Mouse (Mus musculus) midbrain, embryonic 11.5 days (tissue): ENCODE results near the gene Wwc2. TPM values are rescaled to one million over a fixed set of nuclear protein-coding genes. Genes with fewer than 3 reads are reported as not detected.

Source experiments
- ATAC-seq: fragments of 200-750 bp; cut with Nextera tagmentation; 2 replicates; pipeline ENCODE4 v1.8.0; 2017; ENCODE audit warnings: moderate TSS enrichment, moderate library complexity; ENCODE audit not compliant: low FRiP score
- DNase-seq: peaks from one replicate; pipeline ENCODE4 v3.0.0; 2015; ENCODE audit warnings: low spot score; ENCODE audit errors: missing footprints
- H3K27ac ChIP-seq: fragments of 300-500 bp; sonication (generic); 2 replicates; pipeline ENCODE4 v1.5.1; 2014; ENCODE audit warnings: low read depth, low read length
- H3K27me3 ChIP-seq: fragments of 300-500 bp; sonication (generic); 2 replicates; pipeline ENCODE4 v1.6.1; 2014; ENCODE audit warnings: mild to moderate bottlenecking, low read length, moderate library complexity, mixed read lengths; ENCODE audit not compliant: control insufficient read depth, insufficient read depth
- H3K36me3 ChIP-seq: fragments of 300-500 bp; sonication (generic); 2 replicates; pipeline ENCODE4 v1.6.1; 2014; ENCODE audit warnings: mild to moderate bottlenecking, low read length, moderate library complexity, mixed read lengths; ENCODE audit not compliant: control insufficient read depth, insufficient read depth
- H3K4me1 ChIP-seq: fragments of 300-500 bp; sonication (generic); 2 replicates; pipeline ENCODE4 v1.6.1; 2014; ENCODE audit warnings: low read length; ENCODE audit not compliant: control insufficient read depth, insufficient read depth
- H3K4me2 ChIP-seq: fragments of 300-500 bp; sonication (generic); 2 replicates; pipeline ENCODE4 v1.6.1; 2014; ENCODE audit warnings: mild to moderate bottlenecking, moderate library complexity
- H3K4me3 ChIP-seq: fragments of 300-500 bp; sonication (generic); 2 replicates; pipeline ENCODE4 v1.5.1; 2014; ENCODE audit warnings: low read depth, low read length
- H3K9ac ChIP-seq: fragments of 300-500 bp; sonication (generic); 2 replicates; pipeline ENCODE4 v1.6.1; 2014; ENCODE audit warnings: low read length
- H3K9me3 ChIP-seq: fragments of 300-500 bp; sonication (generic); 2 replicates; pipeline ENCODE4 v1.6.1; 2016; ENCODE audit warnings: low read length; ENCODE audit not compliant: control insufficient read depth
- WGBS: fragments of 180-500 bp; shearing (Covaris S2); extraction: QIAGEN DNeasy Blood & Tissue Kit; methylation state at CpG from one replicate; pipeline ENCODE4 v1.1.7; 2014; 5-methylcytosine and 5-hydroxymethylcytosine counted together
- polyA plus RNA-seq: library from polyadenylated mRNA; unstranded; fragments of >200 nt; fragmentation: Nextera tagmentation; extraction: Ambion mirVana; gene quantifications from 2 replicates; pipeline ENCODE4 v1.2.1, GENCODE M21; 2014

Wwc2 gene
- polyA plus RNA-seq, 1 experiment from 2014 or later: 6.2 TPM

DNA sequence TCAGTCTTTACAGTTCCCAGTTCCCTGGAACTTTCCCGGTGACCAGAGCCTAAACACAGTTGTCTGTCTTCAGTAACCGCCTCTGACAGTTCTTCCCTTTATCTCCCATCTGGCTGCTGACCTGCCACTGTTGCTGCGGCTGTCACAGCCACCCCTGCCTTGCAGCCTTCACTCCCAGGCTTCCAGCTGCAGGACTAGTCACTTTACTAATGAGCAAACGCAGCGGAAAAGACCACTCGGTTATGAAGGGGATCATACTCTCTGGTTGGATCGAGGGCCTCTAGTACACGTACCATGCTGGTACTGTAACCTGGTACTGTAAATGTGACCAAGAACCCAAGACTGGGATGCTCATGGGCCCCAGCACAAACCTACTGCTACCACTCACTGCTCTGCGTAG lies 83.7 kb downstream of the Wwc2 start:
- H3K9ac ChIP-seq: no peak overlapping the region
- no peaks in the 10 kb centered on the region for H3K36me3 ChIP-seq
- H3K4me2 ChIP-seq: no peak overlapping the region
- H3K27ac ChIP-seq: no peak overlapping the region
- peaks cover 3% of the 10 kb centered on the region; the same call in 1 of the 2 replicates for H3K9me3 ChIP-seq
- DNase-seq: no peak
- no peaks in the 10 kb centered on the region for H3K27me3 ChIP-seq
- H3K4me3 ChIP-seq: no peak overlapping the region
- WGBS: 87% methylated on average over 9 of the region's 9 CpGs
- no peaks in the 10 kb centered on the region; the same call in 1 of the 2 replicates for H3K4me1 ChIP-seq
- ATAC-seq: no peak

DNA sequence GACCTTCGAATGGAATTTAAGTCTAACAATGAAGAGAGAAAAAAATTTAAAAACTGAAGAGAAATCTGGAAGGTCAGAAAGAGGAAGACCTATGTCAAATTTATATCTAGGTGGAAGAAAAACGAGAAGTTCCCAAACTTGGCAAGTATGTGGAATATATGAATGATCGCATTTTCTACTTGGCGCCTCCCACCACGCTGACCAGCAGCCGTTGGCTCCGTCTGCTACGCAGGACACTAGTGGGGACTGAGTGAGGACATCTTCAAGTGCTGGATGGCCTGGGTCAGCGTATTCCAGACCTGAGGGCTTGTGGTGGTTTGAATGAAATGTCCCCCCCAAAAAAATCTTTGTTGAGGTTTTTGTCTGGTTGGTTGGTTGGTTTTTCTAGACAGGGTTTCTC lies 84.6 kb downstream of the Wwc2 start:
- no peaks in the 10 kb centered on the region; the same call in 1 of the 2 replicates for H3K4me1 ChIP-seq
- H3K4me3 ChIP-seq: no peak overlapping the region

DNA sequence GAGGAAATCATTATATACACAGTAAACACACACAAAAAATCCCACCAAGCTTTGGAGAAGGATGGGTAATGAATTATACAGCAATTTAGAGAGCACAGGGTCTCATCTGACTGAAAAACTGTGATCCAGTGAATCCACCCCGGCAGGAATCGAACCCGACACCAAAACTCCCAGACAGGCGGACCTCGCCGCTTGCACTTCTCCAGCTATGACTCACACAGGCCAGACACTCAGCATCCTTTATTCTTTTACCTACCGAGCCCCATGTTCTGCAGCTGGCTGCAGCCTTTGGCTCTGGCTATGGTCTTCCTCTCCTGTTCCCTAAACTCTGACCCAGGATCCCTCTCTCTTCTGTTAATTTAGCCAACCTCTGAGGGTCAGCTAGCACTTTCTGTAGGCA lies 85.5 kb downstream of the Wwc2 start:
- no peak for ATAC-seq
- Histone ChIP-seq H3K4me1 (no peaks in the 10 kb centered on the region; the same call in 1 of the 2 replicates), H3K4me2 (no peak overlapping the region), H3K27ac (no peak overlapping the region), H3K27me3 (no peaks in the 10 kb centered on the region), H3K4me3 (no peak overlapping the region), H3K9me3 (peaks cover 3% of the 10 kb centered on the region; the same call in 1 of the 2 replicates), H3K9ac (no peak overlapping the region), H3K36me3 (no peaks in the 10 kb centered on the region)
- DNase-seq: peak; percentile 2
- 90% methylated on average over 7 of the region's 7 CpGs for WGBS

More for the DNA sequence above, 84.6 kb downstream of the Wwc2 start:
- ATAC-seq (no peak), DNase-seq (no peak)
- H3K27ac ChIP-seq: no peak overlapping the region
- peaks cover 3% of the 10 kb centered on the region; the same call in 1 of the 2 replicates for H3K9me3 ChIP-seq
- no peak overlapping the region for H3K4me2 ChIP-seq
- 91% methylated on average over 9 of the region's 9 CpGs for WGBS
- no peaks in the 10 kb centered on the region for H3K36me3 ChIP-seq
- H3K9ac ChIP-seq: no peak overlapping the region
- H3K27me3 ChIP-seq: no peaks in the 10 kb centered on the region

DNA sequence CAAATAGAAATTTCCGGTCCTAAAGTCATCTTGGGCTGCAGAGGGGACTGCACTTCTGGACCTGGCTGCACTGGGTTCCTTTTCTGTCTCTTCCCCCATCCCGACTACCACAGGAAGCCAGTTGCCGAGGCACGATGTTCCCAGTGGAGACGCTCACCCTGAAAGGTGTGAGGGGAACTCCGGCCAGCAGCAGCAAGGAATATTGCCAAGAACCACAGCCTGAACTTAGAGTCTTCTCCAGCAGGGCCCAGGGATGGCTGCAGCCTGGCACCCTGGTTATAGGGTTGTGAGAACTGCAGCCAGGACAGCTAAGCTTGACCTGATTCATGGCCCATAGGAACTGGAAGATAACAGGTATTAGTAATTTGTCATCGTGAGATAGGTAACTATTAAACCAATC lies 86.7 kb downstream of the Wwc2 start:
- H3K27ac ChIP-seq: no peak overlapping the region
- ATAC-seq (no peak), DNase-seq (no peak)
- 87% methylated on average over 7 of the region's 7 CpGs for WGBS
- no peaks in the 10 kb centered on the region; the same call in 1 of the 2 replicates for H3K4me1 ChIP-seq
- no peak overlapping the region for H3K4me3 ChIP-seq
- H3K36me3 ChIP-seq: no peaks in the 10 kb centered on the region
- H3K9ac ChIP-seq: no peak overlapping the region
- no peak overlapping the region for H3K4me2 ChIP-seq
- no peaks in the 10 kb centered on the region for H3K27me3 ChIP-seq
- H3K9me3 ChIP-seq: no peaks in the 10 kb centered on the region

DNA sequence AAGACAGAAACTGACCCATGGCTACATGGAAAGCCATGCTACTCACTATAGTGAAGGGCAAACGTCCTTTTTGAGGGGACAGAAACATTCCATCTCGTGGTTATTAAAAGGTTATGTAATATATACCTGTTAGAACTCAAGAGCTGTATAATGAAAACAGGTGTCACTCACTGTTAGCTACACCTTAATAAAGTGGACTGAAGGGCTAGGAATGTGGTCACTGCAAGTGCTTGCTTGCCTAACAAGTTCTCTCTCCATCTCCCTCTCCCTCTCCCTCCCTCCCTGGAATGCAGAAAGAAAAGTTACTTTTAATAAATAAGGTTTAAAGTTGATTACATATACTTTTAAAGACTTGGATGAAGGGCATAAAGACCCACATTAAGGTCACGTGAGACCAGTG lies 88.0 kb downstream of the Wwc2 start:
- Histone ChIP-seq H3K27me3 (no peaks in the 10 kb centered on the region), H3K4me1 (no peaks in the 10 kb centered on the region; the same call in 1 of the 2 replicates), H3K4me2 (no peak overlapping the region), H3K4me3 (no peak overlapping the region), H3K27ac (no peak overlapping the region), H3K9me3 (no peaks in the 10 kb centered on the region), H3K36me3 (no peaks in the 10 kb centered on the region), H3K9ac (no peak overlapping the region)
- ATAC-seq: no peak
- DNase-seq: peak; percentile 39
- WGBS: 88% methylated on average over 3 of the region's 3 CpGs

DNA sequence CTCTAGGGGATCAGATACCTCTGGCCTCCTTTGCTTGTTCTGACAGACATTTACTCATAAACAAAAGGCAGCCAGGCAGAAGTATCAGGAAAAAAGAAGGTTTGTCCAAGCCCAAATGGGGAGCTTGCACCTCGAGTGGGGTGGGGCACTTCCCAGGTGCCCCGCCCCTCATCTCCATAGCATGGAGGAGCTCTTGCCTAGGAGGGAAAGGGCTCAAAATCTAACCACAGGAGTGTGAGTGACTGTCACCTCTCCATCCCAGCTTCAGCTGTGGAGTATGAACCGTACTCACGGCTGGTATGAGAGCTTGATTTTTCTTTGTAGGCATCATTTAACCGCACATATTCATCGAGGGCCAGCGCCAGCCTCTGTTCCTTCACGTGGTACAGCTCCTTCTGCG lies 90.4 kb downstream of the Wwc2 start:
- no peaks in the 10 kb centered on the region for H3K27me3 ChIP-seq
- no peak overlapping the region for H3K4me2 ChIP-seq
- H3K4me1 ChIP-seq: no peaks in the 10 kb centered on the region
- no peak overlapping the region for H3K9ac ChIP-seq
- H3K27ac ChIP-seq: no peak overlapping the region
- no peaks in the 10 kb centered on the region for H3K36me3 ChIP-seq
- DNase-seq (peak; percentile 57), ATAC-seq (no peak)
- no peak overlapping the region for H3K4me3 ChIP-seq
- WGBS: 91% methylated on average over 9 of the region's 9 CpGs
- H3K9me3 ChIP-seq: no peaks in the 10 kb centered on the region

DNA sequence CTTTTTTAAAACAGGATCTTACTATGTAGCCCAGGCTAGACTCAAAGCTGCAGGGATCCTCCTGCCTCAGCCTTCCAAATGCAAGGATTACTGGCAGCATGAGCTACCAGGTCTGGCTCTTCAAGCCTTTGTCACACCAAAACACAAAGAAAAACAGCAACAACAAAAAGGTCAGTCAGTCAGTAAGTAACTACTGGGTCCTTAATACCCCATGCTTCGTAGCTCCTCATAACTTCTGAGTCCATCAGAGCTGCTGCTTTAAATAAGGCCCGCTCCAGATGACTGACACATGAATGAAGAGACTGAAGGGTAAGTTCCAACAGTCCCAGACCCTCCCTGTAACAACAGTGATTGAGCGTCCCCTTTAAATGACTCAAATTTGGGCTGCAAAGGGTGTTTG lies 90.8 kb downstream of the Wwc2 start:
- Histone ChIP-seq H3K9me3 (no peaks in the 10 kb centered on the region), H3K9ac (no peak overlapping the region), H3K4me1 (no peaks in the 10 kb centered on the region), H3K4me3 (no peak overlapping the region), H3K36me3 (no peaks in the 10 kb centered on the region), H3K27ac (no peak overlapping the region), H3K4me2 (no peak overlapping the region), H3K27me3 (no peaks in the 10 kb centered on the region)
- ATAC-seq (no peak), DNase-seq (peak; percentile 66)
- 87% methylated on average over 3 of the region's 3 CpGs for WGBS

DNA sequence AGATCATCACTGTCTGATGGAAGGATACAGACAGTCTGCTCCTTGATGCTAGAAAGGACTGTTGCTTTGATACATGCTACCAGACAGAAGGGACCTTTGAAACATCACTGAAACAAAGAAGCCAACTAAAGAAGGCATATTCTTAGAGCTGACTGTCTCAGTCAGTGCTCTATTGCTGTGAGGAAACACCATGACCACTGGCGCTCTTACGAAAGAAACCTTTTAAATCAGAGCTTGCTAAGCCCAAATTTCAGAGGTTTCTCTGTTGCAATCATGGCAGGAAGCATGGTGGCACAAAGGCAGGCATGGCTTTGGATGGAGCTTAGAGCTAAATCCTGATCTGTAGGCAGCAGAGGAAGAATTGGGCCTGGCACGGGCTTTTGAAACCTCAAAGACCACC lies 98.3 kb downstream of the Wwc2 start:
- 91% methylated on average over 3 of the region's 3 CpGs for WGBS
- Histone ChIP-seq H3K36me3 (no peaks in the 10 kb centered on the region), H3K9me3 (no peaks in the 10 kb centered on the region), H3K4me2 (no peak overlapping the region), H3K4me3 (no peak overlapping the region), H3K9ac (no peak overlapping the region), H3K4me1 (0 out of 2 replicates have a peak, but pooled peaks cover 2% of the 10 kb centered on the region), H3K27me3 (no peaks in the 10 kb centered on the region), H3K27ac (no peak overlapping the region)
- peak; percentile 72 for DNase-seq
- no peak for ATAC-seq

DNA sequence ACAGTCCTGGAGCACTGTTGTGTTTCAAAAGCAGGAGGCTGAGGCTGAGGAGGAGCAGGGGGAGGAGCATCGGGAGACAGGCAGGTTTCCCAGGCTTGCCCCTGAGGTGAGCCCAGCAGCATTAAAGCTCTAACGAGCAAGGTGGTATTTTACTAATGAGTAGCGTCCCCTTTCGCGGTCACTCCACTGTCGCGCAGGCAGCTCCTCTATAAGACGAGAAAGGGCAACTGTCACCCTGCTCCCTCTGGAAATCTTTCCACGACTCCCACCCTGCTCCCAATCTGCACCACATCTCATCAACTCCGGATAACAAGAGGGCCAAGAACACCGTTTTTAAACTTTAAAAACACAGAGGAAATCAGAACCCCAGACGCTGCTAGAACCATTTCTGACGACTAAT lies 99.1 kb downstream of the Wwc2 start:
- no peak for ATAC-seq
- Histone ChIP-seq H3K27me3 (no peaks in the 10 kb centered on the region), H3K9me3 (no peaks in the 10 kb centered on the region), H3K4me2 (no peak overlapping the region), H3K4me3 (no peak overlapping the region), H3K9ac (no peak overlapping the region), H3K36me3 (no peaks in the 10 kb centered on the region), H3K4me1 (0 out of 2 replicates have a peak, but pooled peaks cover 2% of the 10 kb centered on the region), H3K27ac (no peak overlapping the region)
- peak; percentile 69 for DNase-seq
- WGBS: 81% methylated on average over 13 of the region's 13 CpGs
